Mouse (Mus musculus) hindbrain, embryonic 11.5 days (tissue): ENCODE results near the gene Slc41a3. TPM values are rescaled to one million over a fixed set of nuclear protein-coding genes. Genes with fewer than 3 reads are reported as not detected.
"Not testable (repeated sequence)": the region's sequence is repeated elsewhere in the genome, so short reads cannot be mapped to it uniquely, and the experiment has no call there.

Experiments
- ATAC-seq: fragments of 200-750 bp; cut with Nextera tagmentation; 2 replicates; pipeline ENCODE4 v1.8.0; 2017; ENCODE audit warnings: mild to moderate bottlenecking, moderate TSS enrichment, moderate library complexity; ENCODE audit not compliant: low FRiP score
- DNase-seq: peaks from one replicate; pipeline ENCODE4 v3.0.0-alpha.2; 2015; ENCODE audit warnings: low spot score
- H3K27ac ChIP-seq: fragments of 300-500 bp; sonication (generic); 2 replicates; pipeline ENCODE4 v1.5.1; 2014; ENCODE audit warnings: mild to moderate bottlenecking, low read depth, low read length
- H3K27me3 ChIP-seq: fragments of 300-500 bp; sonication (generic); 2 replicates; pipeline ENCODE4 v1.6.1; 2014; ENCODE audit warnings: mild to moderate bottlenecking, low read length, moderate library complexity, mixed read lengths; ENCODE audit not compliant: control insufficient read depth, insufficient read depth
- H3K36me3 ChIP-seq: fragments of 300-500 bp; sonication (generic); 2 replicates; pipeline ENCODE4 v1.6.1; 2014; ENCODE audit warnings: mild to moderate bottlenecking, low read length, moderate library complexity, mixed read lengths; ENCODE audit not compliant: control insufficient read depth, insufficient read depth
- H3K4me1 ChIP-seq: fragments of 300-500 bp; sonication (generic); replicated peaks from 2 replicates; pipeline ENCODE4 v1.6.1; 2014; ENCODE audit warnings: low read length, mixed read lengths; ENCODE audit not compliant: control insufficient read depth, insufficient read depth
- H3K4me2 ChIP-seq: fragments of 300-500 bp; sonication (generic); replicated peaks from 2 replicates; pipeline ENCODE4 v1.6.1; 2014; ENCODE audit warnings: mild to moderate bottlenecking, low read depth, low read length
- H3K4me3 ChIP-seq: fragments of 300-500 bp; sonication (generic); 2 replicates; pipeline ENCODE4 v1.5.1; 2014; ENCODE audit warnings: low read depth, low read length
- H3K9ac ChIP-seq: fragments of 300-500 bp; sonication (generic); 2 replicates; pipeline ENCODE4 v1.6.1; 2014; ENCODE audit warnings: low read depth, low read length
- H3K9me3 ChIP-seq: fragments of 300-500 bp; sonication (generic); 2 replicates; pipeline ENCODE4 v1.6.1; 2016; ENCODE audit warnings: low read length; ENCODE audit not compliant: control insufficient read depth
- WGBS: fragments of 180-500 bp; shearing (Covaris S2); extraction: QIAGEN DNeasy Blood & Tissue Kit; methylation state at CpG from one replicate; pipeline ENCODE4 v1.1.7; 2014; 5-methylcytosine and 5-hydroxymethylcytosine counted together
- polyA plus RNA-seq: library from polyadenylated mRNA; unstranded; fragments of >200 nt; fragmentation: Nextera tagmentation; extraction: Ambion mirVana; gene quantifications from 2 replicates; pipeline ENCODE4 v1.2.1, GENCODE M21; 2014

The Slc41a3 gene
- polyA plus RNA-seq, 1 experiment from 2014 or later = 3.2 TPM

DNA sequence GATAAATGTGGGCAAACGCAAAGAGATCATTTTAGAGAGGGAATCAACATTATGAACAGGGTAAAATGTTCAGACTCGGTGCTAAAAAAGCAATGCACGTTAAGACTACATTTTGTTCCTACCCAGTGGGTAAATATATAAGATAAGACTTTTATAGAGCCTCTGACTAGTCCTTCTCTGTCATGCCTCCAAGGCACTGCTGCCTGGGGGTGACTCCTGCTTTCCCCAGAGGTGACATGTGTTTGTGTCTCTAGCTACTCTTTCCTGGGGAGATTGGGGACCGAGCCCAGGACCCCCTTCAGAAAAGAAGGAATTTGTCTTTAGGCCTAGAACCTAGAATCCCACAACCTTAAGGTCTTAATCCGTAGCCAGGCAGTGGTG, 18.9 kb downstream of the Slc41a3 start:
- 85% methylated on average over 5 of the region's 5 CpGs for WGBS

DNA sequence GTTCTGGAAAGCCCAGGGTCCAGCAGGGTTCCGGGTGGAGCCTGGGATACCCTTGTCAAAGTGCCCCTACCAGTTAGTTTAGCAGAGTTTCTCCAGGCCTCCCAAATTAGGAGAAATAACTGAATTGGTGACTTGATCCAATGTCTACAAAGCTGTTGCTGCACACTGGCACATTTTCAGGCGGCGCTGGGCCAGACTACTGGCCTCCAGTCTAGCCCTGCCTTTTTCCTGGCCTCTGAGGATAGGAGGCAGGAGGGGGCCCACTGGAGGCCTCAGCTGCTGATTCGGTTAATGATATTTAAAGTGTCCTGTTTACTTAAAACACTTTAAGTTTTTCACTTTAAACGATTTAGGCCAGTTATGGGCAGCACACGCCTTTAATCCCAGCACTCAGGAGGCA, 19.7 kb downstream of the Slc41a3 start:
- no peak overlapping the region for H3K27ac ChIP-seq
- no peaks in the 10 kb centered on the region; the same call in 1 of the 2 replicates for H3K4me1 ChIP-seq
- ATAC-seq (no peak), DNase-seq (no peak)
- H3K4me3 ChIP-seq = no peak overlapping the region
- no peak overlapping the region for H3K9ac ChIP-seq
- 90% methylated on average over 6 of the region's 6 CpGs for WGBS
- H3K27me3 ChIP-seq = no peaks in the 10 kb centered on the region
- H3K36me3 ChIP-seq = no peaks in the 10 kb centered on the region
- no peak overlapping the region for H3K4me2 ChIP-seq
- no peaks in the 10 kb centered on the region for H3K9me3 ChIP-seq

More for the DNA sequence above, 18.9 kb downstream of the Slc41a3 start:
- Histone ChIP-seq H3K9ac (no peak overlapping the region), H3K27me3 (no peaks in the 10 kb centered on the region), H3K4me1 (no peaks in the 10 kb centered on the region; the same call in 1 of the 2 replicates), H3K27ac (no peak overlapping the region), H3K4me2 (no peak overlapping the region), H3K9me3 (no peaks in the 10 kb centered on the region), H3K36me3 (no peaks in the 10 kb centered on the region), H3K4me3 (no peak overlapping the region)
- DNase-seq (no peak), ATAC-seq (no peak)

DNA sequence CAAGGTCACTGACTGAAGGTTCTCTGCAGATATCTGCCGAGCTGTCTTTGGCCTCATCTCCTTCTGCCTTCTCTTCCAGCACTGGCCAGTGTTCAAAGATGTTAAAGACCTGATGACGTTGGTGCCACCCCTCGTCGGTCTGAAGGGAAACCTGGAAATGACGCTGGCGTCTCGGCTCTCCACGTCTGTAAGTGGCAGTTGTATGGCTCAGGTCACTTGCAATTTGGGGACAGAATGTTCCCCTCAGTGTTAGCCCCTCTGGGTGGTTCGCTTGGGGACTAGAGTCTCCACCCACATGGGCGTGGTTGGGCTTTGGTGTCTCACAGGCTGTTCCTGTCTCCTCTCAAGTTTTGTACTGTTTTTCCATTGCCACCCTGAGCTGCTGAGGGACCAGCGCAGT, 20.2 kb downstream of the Slc41a3 start:
- DNase-seq (no peak), ATAC-seq (no peak)
- Histone ChIP-seq H3K4me3 (no peak overlapping the region), H3K9ac (no peak overlapping the region), H3K4me2 (no peak overlapping the region), H3K36me3 (no peaks in the 10 kb centered on the region), H3K27me3 (no peaks in the 10 kb centered on the region), H3K4me1 (no peaks in the 10 kb centered on the region; the same call in 1 of the 2 replicates), H3K27ac (no peak overlapping the region), H3K9me3 (no peaks in the 10 kb centered on the region)
- 80% methylated on average over 11 of the region's 11 CpGs for WGBS

DNA sequence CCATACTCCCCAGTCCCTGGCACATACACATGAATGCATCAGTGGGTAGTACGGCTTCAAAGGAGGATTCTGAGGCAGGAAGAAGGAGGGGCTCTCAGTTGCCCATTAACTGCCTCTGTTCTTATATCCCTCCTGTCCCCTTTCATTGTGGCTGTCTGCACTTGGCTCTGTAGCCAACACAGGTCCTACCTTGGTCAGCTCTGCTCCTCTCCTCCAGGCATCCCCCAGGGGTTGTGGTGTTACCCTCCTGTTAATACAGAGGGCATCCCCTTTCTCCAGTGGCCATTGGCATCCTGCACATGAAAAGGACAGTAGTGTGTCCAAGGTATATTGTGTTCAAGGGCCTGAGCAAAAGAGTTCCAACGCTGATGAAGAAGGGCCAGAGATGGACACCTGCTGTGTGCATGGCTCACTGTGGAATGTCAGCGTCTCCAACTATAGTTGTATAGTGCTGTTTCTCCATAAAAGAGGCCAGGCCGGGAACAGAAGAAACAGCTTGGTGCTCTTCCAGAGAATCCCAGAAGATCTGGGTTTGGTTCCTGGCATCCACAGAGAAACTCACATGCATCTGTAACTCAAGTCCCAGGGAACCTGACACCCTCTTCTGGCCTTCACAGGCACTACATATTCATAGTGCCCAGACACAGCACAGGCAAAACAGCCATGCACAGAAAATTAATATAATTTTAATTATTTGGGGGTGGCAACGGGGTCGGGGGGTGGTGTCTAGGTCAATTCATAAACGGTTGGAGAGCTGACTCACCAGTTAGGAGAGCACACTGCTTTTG, 20.9 kb downstream of the Slc41a3 start:
- H3K4me3 ChIP-seq = no peak overlapping the region
- H3K27me3 ChIP-seq = no peaks in the 10 kb centered on the region
- H3K9ac ChIP-seq = no peak overlapping the region
- ATAC-seq (no peak), DNase-seq (no peak)
- H3K4me1 ChIP-seq = no peaks in the 10 kb centered on the region; the same call in 1 of the 2 replicates
- H3K27ac ChIP-seq = no peak overlapping the region
- H3K4me2 ChIP-seq = no peak overlapping the region
- no peaks in the 10 kb centered on the region for H3K36me3 ChIP-seq
- H3K9me3 ChIP-seq = no peaks in the 10 kb centered on the region
- whole genome bisulfite sequencing = 81% methylated on average over 7 of the region's 7 CpGs

DNA sequence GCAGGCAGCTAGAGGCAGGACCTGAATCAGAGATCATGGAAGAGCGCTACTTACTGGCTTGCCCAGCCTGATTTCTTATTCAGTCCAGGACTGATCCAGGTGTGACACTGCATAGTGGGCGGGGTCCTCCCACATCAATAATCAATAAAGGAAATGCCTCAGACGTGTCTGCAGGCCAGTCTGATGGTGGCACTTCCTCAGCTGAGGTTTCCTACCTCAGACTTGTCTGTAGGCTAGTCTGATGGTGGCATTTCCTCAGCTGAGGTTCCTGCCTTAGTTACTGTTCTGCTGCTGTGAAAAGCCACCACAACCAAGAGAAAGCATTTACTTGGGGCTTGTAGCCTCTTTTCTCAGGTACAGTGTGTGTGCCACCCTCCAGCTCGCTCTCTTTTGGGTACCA, 23.0 kb downstream of the Slc41a3 start:
- ATAC-seq (no peak), DNase-seq (no peak)
- Histone ChIP-seq H3K4me2 (no peak overlapping the region), H3K4me3 (no peak overlapping the region), H3K27ac (no peak overlapping the region), H3K4me1 (no peaks in the 10 kb centered on the region), H3K36me3 (no peaks in the 10 kb centered on the region), H3K9ac (no peak overlapping the region), H3K27me3 (no peaks in the 10 kb centered on the region), H3K9me3 (no peaks in the 10 kb centered on the region)
- 82% methylated on average over 4 of the region's 4 CpGs for WGBS

DNA sequence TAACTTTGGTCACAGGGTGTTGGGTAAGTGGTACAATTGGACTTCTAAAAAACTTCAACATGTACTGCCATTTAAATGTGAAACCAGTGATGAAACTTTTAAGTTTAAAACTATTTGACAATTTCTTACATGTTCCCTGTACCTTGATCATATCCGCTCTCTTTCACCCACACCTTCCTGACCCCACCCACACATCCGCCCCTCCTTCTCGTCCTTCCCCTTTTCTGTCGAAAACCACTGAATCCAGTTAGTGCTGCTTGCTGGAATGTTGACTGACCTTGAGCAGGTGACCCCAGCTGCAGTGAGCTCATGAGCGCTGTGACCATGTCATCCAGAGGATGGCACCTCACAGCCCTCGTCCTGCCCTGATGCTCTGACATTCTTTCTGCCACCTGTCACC, 25.0 kb downstream of the Slc41a3 start:
- no peak for DNase-seq
- no peaks in the 10 kb centered on the region for H3K4me1 ChIP-seq
- H3K4me3 ChIP-seq = no peak overlapping the region
- ATAC-seq = no peak
- H3K9ac ChIP-seq = no peak overlapping the region
- no peaks in the 10 kb centered on the region for H3K36me3 ChIP-seq
- no peaks in the 10 kb centered on the region for H3K9me3 ChIP-seq
- WGBS = 93% methylated on average over 6 of the region's 6 CpGs
- no peaks in the 10 kb centered on the region for H3K27me3 ChIP-seq
- H3K4me2 ChIP-seq = no peak overlapping the region
- H3K27ac ChIP-seq = no peak overlapping the region

DNA sequence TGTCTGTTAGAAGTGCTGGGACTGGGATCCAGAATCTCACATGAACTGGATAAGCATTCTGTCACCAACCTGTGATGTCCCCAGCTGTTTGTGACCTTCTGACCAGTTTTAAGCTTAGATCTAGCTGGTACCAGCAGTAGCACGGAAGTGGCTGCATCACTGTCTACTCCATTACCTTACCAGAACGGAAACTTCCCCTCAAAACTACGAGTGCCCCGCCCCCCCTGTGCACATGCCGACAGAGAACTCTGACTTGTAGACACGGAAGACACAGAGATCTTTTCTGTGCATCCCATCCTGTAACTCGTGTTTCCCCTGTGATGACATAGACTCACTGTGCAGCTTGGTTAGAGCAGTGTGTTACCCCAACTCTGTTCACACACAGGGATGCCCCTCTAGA, 25.9 kb downstream of the Slc41a3 start:
- DNase-seq (no peak), ATAC-seq (no peak)
- no peaks in the 10 kb centered on the region for H3K27me3 ChIP-seq

DNA sequence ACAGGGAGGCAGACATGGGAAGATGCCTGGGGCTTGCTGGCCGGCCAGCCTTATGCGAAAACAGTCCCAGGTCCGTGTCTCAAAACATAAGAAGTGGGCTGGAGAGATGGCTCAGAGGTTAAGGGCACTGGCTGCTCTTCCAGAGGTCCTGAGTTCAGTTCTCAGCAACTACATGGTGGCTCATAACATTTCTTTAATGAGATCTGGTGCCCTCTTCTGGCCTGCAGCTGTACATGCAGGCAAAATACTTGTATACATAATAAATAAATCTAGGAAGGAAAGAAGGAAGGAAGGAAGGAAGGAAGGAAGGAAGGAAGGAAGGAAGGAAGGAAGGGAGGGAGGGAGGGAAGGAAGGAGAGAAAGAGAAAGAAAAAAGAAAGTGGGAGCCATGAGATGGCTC, 28.0 kb downstream of the Slc41a3 start:
- not testable (repeated sequence) for H3K4me2 ChIP-seq, H3K27me3 ChIP-seq, ATAC-seq, H3K4me1 ChIP-seq, H3K36me3 ChIP-seq, DNase-seq, H3K4me3 ChIP-seq, H3K9ac ChIP-seq, H3K27ac ChIP-seq, H3K9me3 ChIP-seq
- 59% methylated on average over 3 of the region's 3 CpGs for WGBS

More for the DNA sequence above, 25.9 kb downstream of the Slc41a3 start:
- Histone ChIP-seq H3K36me3 (no peaks in the 10 kb centered on the region), H3K9me3 (no peaks in the 10 kb centered on the region), H3K4me3 (no peak overlapping the region), H3K4me1 (no peaks in the 10 kb centered on the region), H3K4me2 (no peak overlapping the region), H3K9ac (no peak overlapping the region), H3K27ac (no peak overlapping the region)
- 89% methylated on average over 7 of the region's 7 CpGs for WGBS

DNA sequence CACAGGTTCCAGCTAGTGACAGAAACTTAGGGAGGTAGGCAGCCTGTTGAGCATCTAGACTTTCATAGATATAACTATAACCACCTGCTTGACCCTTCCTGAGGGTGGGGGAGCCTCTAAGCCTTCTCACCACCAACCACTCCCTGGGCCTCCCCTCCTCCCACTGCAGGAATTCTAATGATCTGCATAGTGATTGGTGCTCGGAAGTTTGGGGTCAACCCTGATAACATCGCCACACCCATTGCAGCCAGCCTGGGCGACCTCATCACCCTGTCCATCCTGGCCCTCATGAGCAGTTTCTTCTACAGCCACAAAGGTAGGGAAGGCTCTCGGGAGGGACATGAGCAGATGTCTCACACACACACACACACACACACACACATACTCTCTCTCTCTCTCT, 30.6 kb downstream of the Slc41a3 start:
- no peak overlapping the region for H3K4me3 ChIP-seq
- DNase-seq (no peak), ATAC-seq (no peak)
- H3K9ac ChIP-seq = no peak overlapping the region
- H3K4me1 ChIP-seq = no peaks in the 10 kb centered on the region
- no peaks in the 10 kb centered on the region for H3K27me3 ChIP-seq
- 36% methylated on average over 4 of the region's 4 CpGs for WGBS
- no peaks in the 10 kb centered on the region for H3K36me3 ChIP-seq
- H3K27ac ChIP-seq = no peak overlapping the region
- no peak overlapping the region for H3K4me2 ChIP-seq
- H3K9me3 ChIP-seq = no peaks in the 10 kb centered on the region
